Mouse (Mus musculus): ENCODE results near the gene Ptcd3. TPM values are rescaled to one million over a fixed set of nuclear protein-coding genes. Genes with fewer than 3 reads are reported as not detected.
"Not testable (repeated sequence)": the region's sequence is repeated elsewhere in the genome, so short reads cannot be mapped to it uniquely, and the experiment has no call there.

Ptcd3 gene
- polyA plus RNA-seq, 1 experiment from 2014 or later = 72.8 TPM

GRCm38 (mm10) chr6:71877965-71878760 is 30.4 kb downstream of the Ptcd3 start:
- POLR2A ChIA-PET = no interaction called here
- CTCF ChIA-PET = interaction anchor here (1.1 to 1.2 kb wide), 2 partner anchors 8 to 10 kb away, joined by 3 to 4 read pairs; no protein-coding TSS in a partner anchor
- no peak for DNase-seq (ENCODE audit: low read depth, low spot score)
- H3K27me3 ChIP-seq = no peaks in the 10 kb centered on the region
- no peak for ATAC-seq
- in situ Hi-C loops (cut with MboI; ENCODE audit: low pct_unique_long_range_greater_than_20kb) = no loop called here
- TF ChIP-seq CTCF (IDR thresholded peaks at IDR 0.05) = no peak

DNA sequence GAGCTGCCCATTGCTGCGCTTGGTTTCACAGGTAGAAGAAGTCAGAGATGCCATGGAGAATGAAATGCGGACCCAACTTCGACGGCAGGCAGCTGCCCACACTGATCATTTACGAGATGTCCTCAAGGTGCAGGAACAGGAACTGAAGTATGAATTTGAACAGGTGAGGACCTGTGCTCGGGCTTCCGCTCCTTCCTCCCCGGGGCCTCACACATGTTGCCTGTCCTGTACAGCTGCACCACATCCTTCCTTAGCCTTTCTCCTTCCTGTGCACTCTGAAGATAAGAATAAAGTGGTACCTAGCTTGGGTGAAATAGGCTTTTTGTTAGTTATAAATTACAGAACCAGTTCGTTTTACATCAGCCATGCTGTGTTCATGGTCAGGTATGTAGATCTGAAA is 37.2 kb downstream of the Ptcd3 start:
- ChIA-PET POLR2A (no interaction called here), CTCF (no interaction called here)
- ATAC-seq = no peak
- no peaks in the 10 kb centered on the region for H3K27me3 ChIP-seq
- no peak for DNase-seq (ENCODE audit: low read depth, low spot score)
- no peak for TF ChIP-seq CTCF (IDR thresholded peaks at IDR 0.05)
- in situ Hi-C loops (cut with MboI; ENCODE audit: low pct_unique_long_range_greater_than_20kb) = no loop called here

DNA sequence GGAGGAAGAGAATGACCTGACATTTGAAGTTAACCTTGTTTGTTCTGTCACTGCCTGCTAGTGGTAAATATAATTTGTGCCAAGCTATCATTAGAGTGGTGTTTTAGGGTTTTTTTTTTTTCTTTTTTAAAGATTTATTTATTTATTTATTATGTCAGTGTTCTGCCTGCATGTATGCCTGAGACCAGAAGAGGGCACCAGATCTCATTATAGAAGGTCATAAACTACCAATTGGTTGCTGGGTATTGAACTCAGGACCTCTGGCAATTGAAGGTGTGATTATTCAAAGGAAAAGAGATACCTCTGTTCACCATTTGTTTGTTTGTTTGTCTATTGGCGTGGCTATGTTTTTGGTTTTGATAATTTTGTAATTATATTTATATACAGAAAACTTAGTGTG is 39.7 kb downstream of the Ptcd3 start:
- in situ Hi-C loops (cut with MboI; ENCODE audit: low pct_unique_long_range_greater_than_20kb) = no loop called here
- DNase-seq (ENCODE audit: low read depth, low spot score) (no peak), ATAC-seq (no peak)
- POLR2A ChIA-PET = no interaction called here
- CTCF ChIA-PET = interaction anchor here (1.0 to 3.1 kb wide), 3 partner anchors 10 to 20 kb away, joined by 4 to 8 read pairs (median 4); no protein-coding TSS in a partner anchor
- no peaks in the 10 kb centered on the region for H3K27me3 ChIP-seq
- TF ChIP-seq CTCF (IDR thresholded peaks at IDR 0.05) = peak; percentile 35

DNA sequence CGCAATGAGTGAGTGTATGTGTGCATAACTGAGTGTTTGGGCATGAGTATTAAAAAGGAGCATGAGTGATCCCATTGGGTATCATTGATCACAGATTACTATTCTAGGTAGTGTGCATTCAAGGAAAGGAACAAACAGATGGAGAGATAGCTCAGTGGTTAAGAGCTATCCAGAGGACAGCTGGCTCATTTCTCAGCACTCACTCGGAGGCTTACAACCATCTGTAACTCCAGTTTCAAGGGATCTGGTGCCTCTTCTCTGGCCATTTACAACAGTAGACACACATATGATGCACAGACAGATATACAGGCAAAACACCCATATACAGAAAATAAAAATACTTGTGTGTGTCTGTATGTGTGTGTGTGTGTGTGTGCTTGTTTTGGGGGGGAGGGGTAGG is 40.8 kb downstream of the Ptcd3 start:
- no peak for TF ChIP-seq CTCF (IDR thresholded peaks at IDR 0.05)
- ATAC-seq = no peak
- ChIA-PET CTCF (interaction anchor here (1.2 to 3.1 kb wide), 3 partner anchors 9 to 14 kb away, joined by 3 to 8 read pairs (median 4); no protein-coding TSS in a partner anchor), POLR2A (no interaction called here)
- no peaks in the 10 kb centered on the region for H3K27me3 ChIP-seq
- DNase-seq (ENCODE audit: low read depth, low spot score) = no peak
- in situ Hi-C loops (cut with MboI; ENCODE audit: low pct_unique_long_range_greater_than_20kb) = no loop called here

GRCm38 (mm10) chr6:71846906-71847305 is 61.6 kb downstream of the Ptcd3 start:
- peak; percentile 12 for TF ChIP-seq CTCF (IDR thresholded peaks at IDR 0.05)
- DNase-seq (ENCODE audit: low read depth, low spot score); H3K27me3 ChIP-seq; CTCF ChIA-PET; in situ Hi-C loops (cut with MboI; ENCODE audit: low pct_unique_long_range_greater_than_20kb); ATAC-seq; POLR2A ChIA-PET: not testable (repeated sequence)

- ATAC-seq (no peak), DNase-seq (ENCODE audit: low read depth, low spot score) (no peak)
- H3K27me3 ChIP-seq = no peaks in the 10 kb centered on the region
- ChIA-PET CTCF (no interaction called here), POLR2A (no interaction called here)
- in situ Hi-C loops (cut with MboI; ENCODE audit: low pct_unique_long_range_greater_than_20kb) = no loop called here
- TF ChIP-seq CTCF (IDR thresholded peaks at IDR 0.05) = no peak
Observed at GRCm38 (mm10) chr6:71840597-71841290, 67.8 kb downstream of the Ptcd3 start.

DNA sequence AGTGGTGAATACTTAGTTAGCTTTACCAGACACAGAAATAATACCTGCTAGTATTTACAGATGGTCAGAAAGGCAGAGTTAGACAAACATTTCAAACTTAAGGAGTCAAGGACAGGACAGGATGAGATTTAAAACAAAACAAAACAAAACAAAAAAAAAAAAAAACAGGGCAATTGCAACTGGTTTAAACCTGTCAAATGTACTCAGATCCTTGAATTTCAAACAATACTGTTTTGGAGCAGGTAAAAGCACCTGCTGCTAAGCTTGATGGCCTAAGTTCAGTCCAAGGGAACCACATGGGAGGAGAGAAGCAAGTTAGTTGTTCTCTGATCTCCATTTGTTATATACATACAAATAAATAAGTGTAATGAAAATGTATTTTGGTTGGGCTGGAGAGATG is 68.7 kb downstream of the Ptcd3 start:
- ATAC-seq = no peak
- in situ Hi-C loops (cut with MboI; ENCODE audit: low pct_unique_long_range_greater_than_20kb) = no loop called here
- CTCF ChIA-PET = interaction anchor here (1.3 kb wide), 1 partner anchor 18 kb away, joined by 3 read pairs; no protein-coding TSS in a partner anchor

DNA sequence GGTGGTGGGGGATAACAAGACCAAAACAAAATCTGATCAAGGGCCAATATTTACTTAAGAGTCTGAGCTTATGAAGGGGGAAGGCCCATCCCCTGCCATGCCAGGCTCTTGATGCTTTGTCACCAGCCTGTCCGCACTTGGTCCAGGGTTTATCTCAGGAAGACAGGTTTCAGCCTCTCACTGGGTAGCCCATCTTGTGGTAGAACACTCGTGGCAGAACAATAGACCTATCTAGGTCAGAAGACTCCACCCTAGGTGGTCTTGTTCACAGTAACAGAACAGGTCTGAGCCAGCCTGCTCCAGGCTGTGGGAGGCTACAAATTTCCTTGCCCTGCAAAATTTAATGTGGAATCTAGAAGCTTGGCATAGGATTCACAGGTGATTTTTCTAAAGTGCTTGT is 71.7 kb downstream of the Ptcd3 start:
- TF ChIP-seq CTCF (IDR thresholded peaks at IDR 0.05) = no peak
- ChIA-PET CTCF (no interaction called here), POLR2A (no interaction called here)
- DNase-seq (ENCODE audit: low read depth, low spot score) = no peak
- no peak for ATAC-seq
- in situ Hi-C loops (cut with MboI; ENCODE audit: low pct_unique_long_range_greater_than_20kb) = no loop called here
- no peaks in the 10 kb centered on the region for H3K27me3 ChIP-seq

More for the DNA sequence above, 68.7 kb downstream of the Ptcd3 start:
- no peak for TF ChIP-seq CTCF (IDR thresholded peaks at IDR 0.05)
- DNase-seq (ENCODE audit: low read depth, low spot score) = no peak
- H3K27me3 ChIP-seq = no peaks in the 10 kb centered on the region
- POLR2A ChIA-PET = no interaction called here

- ChIA-PET POLR2A (no interaction called here), CTCF (interaction anchor here (1.8 kb wide), 1 partner anchor 14 kb away, joined by 6 read pairs; no protein-coding TSS in a partner anchor)
- DNase-seq (ENCODE audit: low read depth, low spot score) (peak; percentile 73), ATAC-seq (peak; percentile 99)
- no peaks in the 10 kb centered on the region for H3K27me3 ChIP-seq
- TF ChIP-seq CTCF (IDR thresholded peaks at IDR 0.05) = no peak
- in situ Hi-C loops (cut with MboI; ENCODE audit: low pct_unique_long_range_greater_than_20kb) = no loop called here
Observed at GRCm38 (mm10) chr6:71831581-71831960, 77.0 kb downstream of the Ptcd3 start.

GRCm38 (mm10) chr6:71830690-71831580 is 77.6 kb downstream of the Ptcd3 start, which contains the start of gene Immt:
TSS of gene Immt (plus strand) at chr6:71831331.
- no peak for TF ChIP-seq CTCF (IDR thresholded peaks at IDR 0.05)
- ATAC-seq (peak; percentile 96), DNase-seq (ENCODE audit: low read depth, low spot score) (peak; percentile 77)
- H3K27me3 ChIP-seq = peaks cover 1% of the 10 kb centered on the region
- ChIA-PET POLR2A (interaction anchor here (0.6 kb wide), 3 partner anchors 14 to 355 kb away, joined by 4 to 5 read pairs (median 4); no protein-coding TSS in a partner anchor), CTCF (no interaction called here)
- in situ Hi-C loops (cut with MboI; ENCODE audit: low pct_unique_long_range_greater_than_20kb) = no loop called here

Other genes with a start within 250 kb of the Ptcd3 start
- gene Reep1, start 201.2 kb downstream of the Ptcd3 start, polyA plus RNA-seq (2021) = 2.0 TPM
- 35.2 TPM for gene Mrpl35, start 81.8 kb downstream of the Ptcd3 start, polyA plus RNA-seq (2021)
- gene Immt, start 77.4 kb downstream of the Ptcd3 start, polyA plus RNA-seq (2021) = 219 TPM
- gene Polr1a, start 303 bp upstream of the Ptcd3 start, polyA plus RNA-seq (2021) = 39.6 TPM
- gene St3gal5, start 188.8 kb upstream of the Ptcd3 start, polyA plus RNA-seq (2021) = 42.0 TPM